Mouse (Mus musculus) left cerebral cortex, adult 11 months (tissue): Measurements from ENCODE around the gene Pdzk1.

Experiments used
- DNase-seq: peaks from one replicate; pipeline ENCODE4 v3.0.0; 2022; ENCODE audit warnings: low spot score

Gene Pdzk1

GRCm38 (mm10) chr3:96882061-96882849, 53.2 kb downstream of the Pdzk1 start:
- DNase-seq = no peak

- DNase-seq = no peak
Measured at GRCm38 (mm10) chr3:96883690-96884089, 54.6 kb downstream of the Pdzk1 start.

GRCm38 (mm10) chr3:96902336-96902999, 73.4 kb downstream of the Pdzk1 start:
- DNase-seq = no peak

- no peak for DNase-seq
Measured at GRCm38 (mm10) chr3:96904393-96904792, 75.3 kb downstream of the Pdzk1 start, which contains the start of gene Gja5. Gja5 (plus strand) TSS chr3:96904693.

GRCm38 (mm10) chr3:96904851-96905541, 75.9 kb downstream of the Pdzk1 start, which contains the start of gene Gpr89:
Gpr89 (minus strand) TSS chr3:96905346.
- DNase-seq = peak; percentile 87

- no peak for DNase-seq
Measured at GRCm38 (mm10) chr3:96905592-96905991, 76.5 kb downstream of the Pdzk1 start.
